Mouse (Mus musculus) brain, adult 2 months (tissue): Measurements from ENCODE around the gene Tomm40l.

ENCODE experiments used
- DNase-seq: peaks from one replicate; pipeline ENCODE4 v3.0.0; 2011; ENCODE audit warnings: low read depth, low spot score

The Tomm40l gene

DNA sequence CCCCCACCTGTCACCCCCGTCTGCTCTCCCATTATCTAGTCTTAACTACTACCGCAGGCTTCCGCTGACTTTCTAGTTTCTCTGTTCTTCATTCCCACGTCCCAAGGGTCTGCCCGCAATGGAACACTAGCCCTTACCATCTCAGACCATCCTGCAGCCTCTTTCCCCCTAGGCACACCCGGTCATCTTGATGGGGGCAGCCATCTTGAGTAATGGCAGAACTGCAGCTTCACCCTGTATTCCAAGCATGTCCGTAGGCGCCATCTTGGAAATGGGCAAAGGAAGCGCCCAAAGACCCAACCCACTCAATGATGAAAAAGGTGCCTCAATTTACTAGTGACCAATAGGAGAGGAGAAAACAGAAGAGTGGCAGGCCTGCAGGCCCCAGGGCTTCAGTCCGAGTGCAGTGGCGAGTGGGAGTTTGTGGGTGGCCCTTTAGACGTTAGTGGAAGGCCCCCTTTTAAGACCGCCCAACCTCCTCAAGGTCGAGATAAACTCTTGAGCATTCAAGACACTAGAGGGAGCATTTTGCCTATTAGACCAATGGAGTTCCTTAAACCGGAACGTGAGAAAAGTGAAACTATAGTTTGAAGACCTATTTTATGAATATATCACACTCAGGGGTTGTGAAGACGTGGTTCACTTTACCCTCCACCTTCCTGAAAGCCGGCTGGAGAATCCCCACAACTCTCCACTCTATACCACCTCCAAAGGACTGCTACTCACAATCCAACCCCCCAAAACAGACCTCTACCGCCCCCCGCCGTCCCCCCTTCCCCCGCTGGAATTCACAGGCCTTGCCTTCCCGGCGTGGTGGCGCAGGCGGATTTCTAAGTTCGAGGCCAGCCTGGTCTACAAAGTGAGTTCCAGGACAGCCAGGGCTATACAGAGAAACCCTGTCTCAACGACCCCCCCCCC lies at the start of gene Tomm40l:
Gene Tomm40l (minus strand): TSS at position 277 of the 918 bp plus-strand sequence.
- peak; percentile 100 for DNase-seq

DNA sequence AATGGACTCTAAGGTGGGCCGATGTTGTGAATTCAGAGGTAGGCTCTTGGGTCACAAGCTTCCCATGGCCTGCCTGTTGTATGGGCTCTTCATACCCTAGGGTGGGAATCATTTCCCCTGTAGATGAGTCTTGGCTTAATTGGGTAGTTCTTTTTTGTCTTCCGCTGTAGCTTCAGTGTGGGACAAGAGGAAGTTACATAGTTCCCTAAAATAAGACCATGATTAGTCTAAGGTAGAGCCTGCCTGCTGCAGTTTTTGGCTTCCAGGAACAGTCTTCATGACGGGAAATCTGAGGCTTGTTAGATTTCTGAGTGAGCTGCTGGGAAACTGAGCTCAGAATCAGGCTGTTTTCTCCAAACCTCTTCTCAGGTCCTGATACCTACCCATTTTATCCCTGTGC lies 49.8 kb upstream of the Tomm40l start:
- no peak for DNase-seq

DNA sequence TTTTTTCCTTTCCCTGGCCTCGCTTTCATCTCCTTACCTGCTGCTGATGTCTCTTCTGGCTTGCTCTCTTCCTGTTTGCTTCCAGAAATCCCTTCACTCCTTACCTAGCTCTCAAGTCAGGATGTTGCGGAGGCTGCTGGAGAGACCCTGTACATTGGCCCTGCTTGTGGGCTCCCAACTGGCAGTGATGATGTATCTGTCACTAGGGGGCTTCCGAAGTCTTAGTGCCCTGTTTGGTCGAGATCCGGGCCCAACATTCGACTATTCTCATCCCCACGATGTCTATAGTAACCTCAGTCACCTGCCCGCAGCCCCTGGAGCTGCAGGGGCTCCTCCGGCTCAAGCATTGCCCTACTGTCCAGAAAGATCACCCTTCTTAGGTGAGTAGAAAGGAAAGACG lies 49.3 kb upstream of the Tomm40l start:
- no peak for DNase-seq

DNA sequence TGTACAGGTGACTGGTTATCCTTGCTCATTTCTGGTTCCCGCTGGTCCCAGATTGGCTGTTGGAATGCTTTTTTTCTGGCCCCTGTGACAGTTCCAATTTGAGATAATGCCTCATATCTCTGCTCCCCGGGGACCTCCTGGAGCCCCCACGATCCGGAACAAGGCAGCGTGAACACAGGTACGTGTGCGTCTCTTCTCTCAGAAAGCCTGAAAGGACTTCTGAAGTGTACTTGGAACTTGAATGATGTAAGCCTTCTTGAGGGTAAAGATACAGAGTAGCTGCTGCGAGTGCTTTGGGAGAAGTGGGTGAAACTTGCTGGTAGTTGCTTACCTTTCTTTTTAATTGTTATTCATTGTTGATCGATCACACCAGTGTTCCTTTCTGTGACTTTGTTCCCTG lies 48.9 kb upstream of the Tomm40l start:
- no peak for DNase-seq

DNA sequence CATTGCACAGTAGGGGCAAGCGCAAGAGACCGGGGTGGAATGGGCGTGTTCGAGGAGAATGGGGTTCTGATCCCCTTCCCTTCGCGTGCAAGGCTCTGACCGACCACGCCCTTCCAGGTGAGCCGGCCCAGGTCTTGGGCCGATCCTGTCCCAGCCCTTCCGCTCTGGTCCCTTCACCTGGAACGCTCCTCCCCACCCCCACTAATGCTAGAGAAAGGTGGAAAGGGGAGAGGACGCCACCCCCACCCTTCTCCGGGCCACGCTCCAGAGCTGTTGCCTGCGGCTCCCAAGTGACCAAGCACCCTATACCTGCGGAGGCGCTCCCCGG lies 48.2 kb upstream of the Tomm40l start:
- DNase-seq, result no peak

DNA sequence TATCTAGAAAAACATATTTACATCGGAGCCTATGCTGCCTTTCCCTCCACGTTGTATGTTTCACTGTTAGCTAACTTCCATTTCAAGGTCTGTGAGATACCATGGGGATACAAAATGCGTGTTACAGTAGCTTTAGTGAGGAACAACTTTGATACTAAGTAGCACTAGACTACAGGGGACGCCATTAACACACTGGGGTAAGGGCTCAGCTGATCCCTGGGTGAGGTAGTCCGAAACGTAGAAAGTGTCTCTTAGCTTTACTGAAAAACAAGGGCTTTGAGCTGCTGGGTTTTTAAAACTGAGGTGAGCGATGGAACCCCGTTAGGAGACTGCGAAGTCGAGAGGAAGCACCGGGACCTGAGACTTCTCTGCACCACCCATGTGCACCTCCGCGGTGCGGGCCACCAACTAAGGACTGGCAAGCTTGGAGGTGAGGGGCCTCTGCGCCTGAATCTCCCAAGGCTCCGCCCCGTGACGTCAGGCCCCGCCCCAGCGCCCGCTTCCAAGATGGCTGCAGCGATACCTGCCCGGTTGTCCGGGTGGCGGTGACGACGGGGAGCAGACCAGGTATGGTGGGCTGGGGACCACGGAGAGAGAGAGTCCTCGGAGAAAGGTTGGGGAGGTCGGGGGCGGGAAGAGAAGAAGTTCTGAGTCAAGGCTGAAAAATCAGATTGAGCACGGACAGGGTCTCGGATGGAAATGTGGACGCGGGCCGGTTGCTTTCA lies 47.7 kb upstream of the Tomm40l start, which contains the start of gene B4galt3:
Gene B4galt3 (plus strand): TSS at position 481 of the 725 bp plus-strand sequence.
- DNase-seq, result peak; percentile 97

DNA sequence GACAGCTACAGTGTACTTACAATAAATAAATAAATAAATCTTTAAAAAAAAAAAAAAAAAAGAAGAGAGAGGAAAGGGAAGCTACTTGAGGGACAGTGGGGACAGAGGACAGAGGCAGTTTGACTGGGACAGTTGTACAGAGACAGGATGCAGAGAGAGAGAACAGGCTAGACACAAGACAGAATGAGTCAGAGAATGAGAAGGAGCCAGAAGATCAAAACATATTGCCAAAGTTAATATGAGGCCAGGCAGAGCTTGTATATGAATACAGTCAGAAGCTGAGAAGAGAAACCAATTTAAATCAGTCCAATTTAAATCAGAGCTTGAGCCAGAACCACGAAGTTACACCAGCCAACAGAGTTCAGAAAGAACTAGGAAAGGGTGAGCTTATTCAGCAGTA lies 46.0 kb upstream of the Tomm40l start:
- DNase-seq, result no peak

DNA sequence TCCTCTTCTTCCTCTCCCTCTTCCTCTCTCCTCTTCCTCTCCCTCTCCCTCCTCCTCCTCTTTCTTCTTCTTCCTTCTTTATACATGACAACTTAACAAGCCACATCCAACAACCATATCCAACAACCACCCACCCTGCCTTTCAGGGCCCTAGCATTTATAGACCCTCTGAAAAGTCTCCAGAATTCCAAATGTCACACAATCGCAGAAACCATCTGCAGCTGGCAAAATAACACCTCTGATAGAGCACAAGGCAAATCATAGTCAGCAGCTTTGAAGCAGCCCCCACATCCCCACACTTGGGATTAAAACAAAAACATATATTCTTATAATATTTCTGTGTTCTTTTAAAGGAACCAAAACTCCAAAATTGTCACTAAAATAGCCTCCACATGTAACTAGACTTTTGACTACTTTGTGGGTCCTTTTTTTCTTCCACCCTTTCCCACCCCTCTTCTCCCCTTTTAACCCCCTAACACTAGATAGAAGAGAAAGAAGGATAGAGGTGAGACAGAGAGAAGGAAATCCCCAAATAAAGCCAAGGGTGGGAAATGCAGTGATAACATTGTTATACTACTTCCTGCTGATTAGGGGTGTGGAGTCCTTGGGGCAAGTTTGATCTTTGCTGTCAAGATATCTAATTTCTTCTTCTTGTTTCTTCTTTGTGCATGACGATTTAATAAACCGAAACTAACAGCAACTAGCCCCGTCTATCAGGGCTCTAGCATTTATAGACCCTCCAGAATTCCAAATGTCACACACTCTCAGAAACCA lies 43.8 kb upstream of the Tomm40l start:
- DNase-seq, result peak; percentile 77

DNA sequence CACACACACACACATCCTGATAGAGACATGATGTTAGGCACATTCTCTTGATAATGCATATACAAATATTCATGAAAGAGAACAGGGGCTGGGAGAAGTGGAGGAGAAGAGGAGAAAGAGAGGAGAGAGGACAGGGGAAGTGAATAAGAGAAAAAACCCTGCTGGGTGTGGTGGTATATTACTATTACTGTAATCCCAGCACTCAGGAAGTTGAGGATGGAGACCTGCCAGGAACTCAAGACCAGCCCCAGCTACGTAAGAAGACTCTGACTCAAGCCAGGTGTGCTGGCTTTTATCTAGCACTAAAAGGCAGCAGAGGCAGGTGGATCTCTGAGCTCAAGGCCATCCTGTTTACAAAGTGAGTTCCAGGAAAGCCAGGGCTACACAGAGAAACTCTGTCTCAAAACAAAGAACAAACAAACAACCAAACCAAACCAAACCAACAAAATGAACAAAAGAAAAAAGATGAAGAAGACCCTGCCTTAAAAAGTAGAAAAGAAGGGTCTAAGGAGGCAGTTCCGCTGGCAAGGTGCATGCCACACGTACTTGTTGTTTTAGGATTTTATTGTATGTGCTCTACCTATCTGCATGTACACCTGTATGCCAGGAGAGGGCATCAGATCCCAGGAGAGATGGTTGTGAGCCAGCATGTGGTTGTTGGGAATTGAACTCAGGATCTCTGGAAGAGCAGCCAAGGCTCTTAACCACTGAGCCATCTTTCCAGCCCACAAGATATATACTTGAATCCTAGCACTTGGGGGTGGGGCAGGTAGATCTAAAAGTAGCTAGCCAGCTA lies 41.5 kb upstream of the Tomm40l start:
- no peak for DNase-seq

DNA sequence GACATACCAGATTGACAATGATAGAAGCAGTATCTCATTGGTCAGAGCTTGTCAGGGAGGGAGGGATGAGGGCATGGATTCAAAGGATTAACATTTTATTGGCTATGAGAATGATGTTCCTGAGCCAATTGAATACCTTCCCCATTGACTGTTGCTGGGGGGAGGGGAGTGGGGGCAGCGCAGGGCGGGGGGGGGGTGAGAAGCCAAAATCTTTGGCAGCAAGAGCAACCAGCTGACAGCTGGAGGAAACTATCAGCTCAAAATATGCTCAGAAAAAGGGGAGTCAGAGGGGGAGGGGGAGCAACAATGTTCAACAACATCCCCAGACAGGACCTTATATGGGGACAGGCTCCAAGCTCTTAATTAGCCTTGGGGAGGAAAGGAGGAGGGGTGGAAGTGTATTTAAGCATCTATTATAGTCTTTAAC lies 40.9 kb upstream of the Tomm40l start:
- DNase-seq, result peak; percentile 94

DNA sequence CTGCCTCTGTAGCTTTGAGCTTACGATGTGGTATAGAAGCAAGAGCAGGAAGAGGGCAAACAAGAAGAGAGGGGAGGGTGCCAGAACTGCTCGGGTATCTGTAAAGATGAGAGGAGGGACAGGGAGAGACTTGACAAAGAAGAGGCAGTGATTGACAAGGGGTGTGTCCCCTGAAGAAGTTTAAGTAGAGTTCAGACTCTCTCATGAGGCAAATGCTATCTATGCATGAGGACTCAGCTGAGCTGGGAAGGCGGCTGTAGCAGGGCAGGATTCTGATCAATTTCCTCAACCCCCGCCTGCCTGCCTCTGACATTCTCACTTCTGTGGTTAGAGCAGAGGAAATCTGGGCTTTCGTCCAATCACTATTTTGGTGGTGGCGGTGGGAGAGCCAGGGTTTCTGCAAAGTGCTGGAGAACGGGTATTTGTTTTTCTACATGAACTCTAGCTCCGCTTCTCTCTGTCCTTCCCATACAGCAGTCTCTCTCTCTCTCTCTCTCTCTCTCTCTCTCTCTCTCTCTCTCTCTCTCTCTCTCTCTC lies 40.3 kb upstream of the Tomm40l start:
- DNase-seq, result peak; percentile 95

DNA sequence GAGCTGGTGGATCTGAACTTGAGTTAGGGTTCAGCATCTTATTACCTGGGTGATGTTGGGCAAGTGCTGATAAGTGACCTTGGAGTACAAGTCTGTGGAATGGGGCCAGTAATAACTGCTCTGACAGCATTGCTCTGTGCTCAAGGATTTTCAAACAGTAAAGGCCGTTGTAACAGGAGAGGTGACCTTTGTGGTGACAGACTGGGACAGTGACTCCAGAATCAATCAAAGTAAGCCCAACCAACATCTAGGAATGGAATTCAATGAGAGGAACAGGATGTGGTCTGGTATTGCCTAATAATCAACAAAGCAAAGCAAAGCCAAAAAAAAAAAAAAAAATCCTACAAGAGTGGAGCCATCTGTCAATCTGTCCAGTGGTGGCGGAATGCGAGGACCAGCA lies 38.0 kb upstream of the Tomm40l start:
- DNase-seq, result no peak

DNA sequence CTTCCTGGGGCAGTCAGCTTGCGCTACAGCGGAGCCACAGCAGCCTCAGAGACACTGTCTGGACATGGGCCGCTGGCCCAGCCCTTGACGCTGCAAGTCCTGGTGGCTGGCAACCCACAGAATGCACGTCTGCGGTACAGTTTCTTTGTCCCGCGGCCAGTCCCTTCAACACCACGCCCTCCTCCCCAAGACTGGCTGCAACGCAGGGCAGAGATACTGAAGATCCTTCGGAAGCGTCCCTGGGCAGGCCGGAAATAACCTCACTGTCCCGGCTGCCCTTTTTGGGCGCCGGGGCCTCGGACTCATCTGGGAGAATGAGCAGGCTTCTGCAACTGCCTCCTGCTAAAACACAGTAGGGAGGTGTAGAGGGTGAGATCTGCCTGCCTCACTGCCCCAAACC lies 36.6 kb upstream of the Tomm40l start:
- DNase-seq, result no peak

DNA sequence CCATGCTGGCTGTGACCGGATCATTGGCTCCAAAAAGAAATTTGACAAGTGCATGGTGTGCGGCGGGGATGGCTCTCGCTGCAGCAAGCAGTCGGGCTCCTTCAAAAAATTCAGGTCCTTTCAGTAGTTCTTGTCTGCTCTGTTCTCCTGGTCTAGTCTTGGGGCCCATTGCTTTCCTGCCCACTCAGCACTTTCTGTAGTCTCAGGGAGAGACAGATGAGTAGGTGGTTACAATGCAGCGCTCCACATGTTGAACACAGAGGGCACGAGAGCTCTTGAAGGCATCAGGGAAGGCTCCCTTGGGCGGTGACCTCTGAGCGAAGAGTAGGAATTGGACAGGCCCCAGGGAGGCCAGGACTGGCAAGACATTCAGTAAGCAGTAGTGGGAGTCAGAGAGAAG lies 35.5 kb upstream of the Tomm40l start:
- DNase-seq, result no peak

DNA sequence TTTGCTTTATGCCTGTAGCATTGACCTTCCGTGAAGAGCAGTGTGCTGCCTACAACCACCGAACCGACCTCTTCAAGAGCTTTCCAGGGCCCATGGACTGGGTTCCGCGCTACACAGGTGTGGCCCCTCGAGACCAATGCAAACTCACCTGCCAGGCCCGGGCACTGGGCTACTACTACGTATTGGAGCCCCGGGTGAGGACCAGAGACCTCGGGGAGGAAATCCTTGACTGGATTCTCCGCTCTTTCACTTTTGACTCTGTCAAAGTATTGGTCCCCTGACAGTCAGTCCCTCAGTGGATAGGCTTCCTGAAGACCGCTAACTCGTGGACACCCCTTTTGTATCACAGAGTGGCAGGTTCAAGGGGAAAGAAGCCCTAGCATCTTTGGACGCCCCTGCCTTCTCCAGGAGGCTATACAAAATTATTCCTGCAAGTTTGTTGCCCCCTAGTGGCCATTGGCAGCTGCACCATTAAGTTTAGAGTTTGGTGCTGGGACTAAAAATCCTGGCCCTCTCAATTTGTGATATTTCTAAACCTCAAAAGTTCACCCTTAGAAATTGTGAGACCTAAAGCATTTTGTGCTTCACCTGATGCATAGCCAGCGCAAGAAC lies 34.7 kb upstream of the Tomm40l start:
- DNase-seq, result peak; percentile 78

DNA sequence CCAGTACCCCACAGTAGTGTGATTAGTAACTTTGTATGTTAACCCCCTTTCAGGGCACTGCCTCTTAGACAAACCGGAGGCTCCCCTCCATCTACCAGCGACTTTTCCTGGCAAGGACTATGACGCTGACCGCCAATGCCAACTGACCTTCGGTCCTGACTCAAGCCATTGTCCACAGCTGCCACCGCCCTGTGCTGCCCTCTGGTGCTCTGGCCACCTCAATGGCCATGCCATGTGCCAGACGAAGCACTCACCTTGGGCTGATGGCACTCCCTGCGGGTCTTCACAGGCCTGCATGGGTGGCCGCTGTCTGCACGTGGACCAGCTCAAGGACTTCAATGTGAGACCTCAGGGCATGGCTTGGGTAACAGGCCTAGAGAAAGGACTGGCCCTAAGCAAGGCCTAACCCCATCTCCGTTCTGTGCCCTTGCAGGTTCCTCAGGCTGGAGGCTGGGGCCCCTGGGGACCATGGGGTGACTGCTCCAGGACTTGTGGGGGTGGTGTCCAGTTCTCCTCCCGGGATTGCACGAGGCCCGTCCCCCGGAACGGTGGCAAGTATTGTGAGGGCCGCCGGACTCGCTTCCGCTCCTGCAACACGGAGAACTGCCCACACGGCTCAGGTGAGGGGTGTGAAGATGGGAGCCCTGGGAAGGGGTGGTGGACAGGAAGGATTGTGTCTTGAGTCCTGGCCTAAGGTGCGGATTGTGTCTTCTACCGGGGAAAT lies 33.9 kb upstream of the Tomm40l start:
- DNase-seq, result peak; percentile 61

DNA sequence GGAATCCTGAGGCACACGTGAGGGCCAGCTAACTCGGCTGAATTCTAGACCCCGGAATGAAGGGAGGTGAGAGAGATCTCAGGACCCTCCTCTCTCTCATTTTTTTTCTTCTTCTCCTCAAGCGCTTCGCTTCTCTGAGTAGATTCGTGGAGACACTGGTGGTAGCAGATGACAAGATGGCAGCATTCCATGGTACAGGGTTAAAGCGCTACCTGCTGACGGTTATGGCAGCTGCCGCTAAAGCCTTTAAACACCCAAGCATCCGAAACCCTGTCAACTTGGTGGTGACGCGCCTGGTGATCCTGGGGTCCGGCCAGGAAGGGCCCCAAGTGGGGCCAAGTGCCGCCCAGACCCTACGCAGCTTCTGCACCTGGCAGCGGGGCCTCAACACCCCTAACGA lies 30.1 kb upstream of the Tomm40l start:
- no peak for DNase-seq

DNA sequence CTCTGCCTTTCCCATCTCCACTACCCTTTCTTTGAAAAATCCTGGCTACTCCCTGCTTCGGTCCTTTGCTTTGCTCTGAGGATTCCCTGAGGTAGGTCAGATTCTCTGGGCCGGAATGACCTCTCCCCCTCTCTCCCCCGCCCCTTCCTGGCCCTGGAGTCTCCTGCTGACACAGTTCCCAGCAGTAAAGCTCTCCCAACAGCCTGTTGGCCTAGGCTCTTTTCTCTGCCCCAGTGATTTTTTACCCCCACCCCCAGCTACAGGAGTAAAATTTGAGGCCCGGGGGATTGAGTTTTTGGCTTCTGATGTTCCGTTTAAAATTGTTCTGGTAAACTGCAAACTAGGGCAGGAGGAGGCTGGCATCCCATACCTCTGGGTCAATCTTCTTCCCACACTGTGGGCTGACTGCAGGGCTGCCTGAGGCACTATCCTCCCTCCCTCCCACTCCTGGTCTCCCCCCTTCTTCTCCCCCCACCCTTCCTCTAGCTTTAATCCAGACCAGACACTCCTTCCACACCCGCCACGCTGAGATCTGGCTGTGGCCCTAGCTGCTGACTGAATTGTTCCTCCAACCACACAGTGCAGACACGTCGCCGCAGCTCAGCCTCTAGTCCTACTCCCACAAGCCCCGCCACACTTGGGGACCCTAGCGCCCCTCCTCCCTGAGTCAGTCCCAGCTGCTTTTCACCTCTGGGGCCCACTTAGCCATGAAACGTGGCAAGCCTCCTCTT lies 29.4 kb upstream of the Tomm40l start:
- peak; percentile 45 for DNase-seq
